Mouse (Mus musculus) hindbrain, embryonic 16.5 days (tissue): ENCODE measurements at regions not wholly inside any gene's neighbourhood (a gene's known extent, or its start where the extent isn't known, plus 50 kb on each side); places are given as distances from the start of the nearest gene placed in this dataset.

Source experiments
- ATAC-seq: fragments of 200-750 bp; cut with Nextera tagmentation; 2 replicates; pipeline ENCODE4 v1.8.0; 2017; ENCODE audit warnings: moderate TSS enrichment, moderate library complexity
- H3K27ac ChIP-seq: fragments of 300-500 bp; sonication (generic); 2 replicates; pipeline ENCODE4 v1.5.1; 2014; ENCODE audit warnings: low read depth, mild to moderate bottlenecking, control low read depth, low read length, moderate library complexity
- H3K27me3 ChIP-seq: fragments of 300-500 bp; sonication (generic); replicated peaks from 2 replicates; pipeline ENCODE4 v1.6.1; 2014; ENCODE audit warnings: low read length; ENCODE audit not compliant: control insufficient read depth, insufficient read depth
- H3K36me3 ChIP-seq: fragments of 300-500 bp; sonication (generic); 2 replicates; pipeline ENCODE4 v1.6.1; 2014; ENCODE audit warnings: mild to moderate bottlenecking, low read length, moderate library complexity, mixed read lengths; ENCODE audit not compliant: control insufficient read depth, insufficient read depth
- H3K4me1 ChIP-seq: fragments of 300-500 bp; sonication (generic); 2 replicates; pipeline ENCODE4 v1.6.1; 2014; ENCODE audit warnings: low read depth, low read length; ENCODE audit not compliant: control insufficient read depth, insufficient read depth
- H3K4me2 ChIP-seq: fragments of 300-500 bp; sonication (generic); 2 replicates; pipeline ENCODE4 v1.6.1; 2014; ENCODE audit warnings: mild to moderate bottlenecking, low read length, control low read depth, moderate library complexity
- H3K4me3 ChIP-seq: fragments of 300-500 bp; sonication (generic); 2 replicates; pipeline ENCODE4 v1.5.1; 2014; ENCODE audit warnings: mild to moderate bottlenecking, low read length, control low read depth, moderate library complexity
- H3K9ac ChIP-seq: fragments of 300-500 bp; sonication (generic); 2 replicates; pipeline ENCODE4 v1.6.1; 2014; ENCODE audit warnings: low read depth, mild to moderate bottlenecking, control low read depth, low read length, moderate library complexity
- H3K9me3 ChIP-seq: fragments of 300-500 bp; sonication (generic); 2 replicates; pipeline ENCODE4 v1.6.1; 2014; ENCODE audit warnings: mild to moderate bottlenecking, low read length, moderate library complexity; ENCODE audit not compliant: control insufficient read depth
- WGBS: fragments of 180-500 bp; shearing (Covaris S2); extraction: QIAGEN DNeasy Blood & Tissue Kit; methylation state at CpG from one replicate; pipeline ENCODE4 v1.1.7; 2014; 5-methylcytosine and 5-hydroxymethylcytosine counted together

GRCm38 (mm10) chr2:57772315-57772714, 225.4 kb upstream of the Galnt5 start:
- Histone ChIP-seq H3K4me1 (no peaks in the 10 kb centered on the region), H3K27ac (no peak overlapping the region), H3K36me3 (no peaks in the 10 kb centered on the region), H3K4me2 (no peak overlapping the region), H3K4me3 (no peak overlapping the region), H3K9ac (no peak overlapping the region), H3K9me3 (no peaks in the 10 kb centered on the region), H3K27me3 (no peaks in the 10 kb centered on the region)
- no peak for ATAC-seq
- 83% methylated on average over 2 of the region's 2 CpGs for WGBS

- ATAC-seq = no peak
Observed at GRCm38 (mm10) chr2:57776154-57776553, 221.5 kb upstream of the Galnt5 start.

GRCm38 (mm10) chr2:57780836-57781235, 216.8 kb upstream of the Galnt5 start:
- H3K27ac ChIP-seq = no peak overlapping the region
- H3K9me3 ChIP-seq = no peaks in the 10 kb centered on the region
- no peaks in the 10 kb centered on the region for H3K36me3 ChIP-seq
- no peak overlapping the region for H3K4me2 ChIP-seq
- H3K4me1 ChIP-seq = no peaks in the 10 kb centered on the region
- no peaks in the 10 kb centered on the region for H3K27me3 ChIP-seq
- H3K4me3 ChIP-seq = no peak overlapping the region
- no peak overlapping the region for H3K9ac ChIP-seq
- ATAC-seq = no peak
- WGBS = 89% methylated on average over 1 of the region's 1 CpGs

More at GRCm38 (mm10) chr2:57776154-57776553, 221.5 kb upstream of the Galnt5 start:
- no peaks in the 10 kb centered on the region for H3K27me3 ChIP-seq
- no peak overlapping the region for H3K27ac ChIP-seq
- H3K4me3 ChIP-seq = no peak overlapping the region
- WGBS = 59% methylated on average over 5 of the region's 5 CpGs
- H3K36me3 ChIP-seq = no peaks in the 10 kb centered on the region
- no peaks in the 10 kb centered on the region for H3K4me1 ChIP-seq
- H3K9me3 ChIP-seq = no peaks in the 10 kb centered on the region
- H3K9ac ChIP-seq = no peak overlapping the region
- H3K4me2 ChIP-seq = no peak overlapping the region

GRCm38 (mm10) chr2:57793519-57794296, 204.0 kb upstream of the Galnt5 start:
- H3K36me3 ChIP-seq = no peaks in the 10 kb centered on the region
- WGBS = 54% methylated on average over 8 of the region's 8 CpGs
- no peak overlapping the region for H3K27ac ChIP-seq
- ATAC-seq = no peak; the same call in 1 of the 2 replicates
- H3K4me3 ChIP-seq = no peak overlapping the region
- no peaks in the 10 kb centered on the region for H3K27me3 ChIP-seq
- peaks cover 4% of the 10 kb centered on the region; the same call in 1 of the 2 replicates for H3K9me3 ChIP-seq
- no peak overlapping the region for H3K4me2 ChIP-seq
- no peak overlapping the region for H3K9ac ChIP-seq
- H3K4me1 ChIP-seq = no peaks in the 10 kb centered on the region

- H3K9me3 ChIP-seq = peaks cover 4% of the 10 kb centered on the region; the same call in 1 of the 2 replicates
- no peak overlapping the region for H3K4me2 ChIP-seq
- H3K27me3 ChIP-seq = no peaks in the 10 kb centered on the region
- no peaks in the 10 kb centered on the region for H3K4me1 ChIP-seq
- WGBS = 77% methylated on average over 2 of the region's 2 CpGs
- no peak for ATAC-seq
- H3K9ac ChIP-seq = no peak overlapping the region
- H3K36me3 ChIP-seq = no peaks in the 10 kb centered on the region
- H3K27ac ChIP-seq = no peak overlapping the region
- H3K4me3 ChIP-seq = no peak overlapping the region
Observed at GRCm38 (mm10) chr2:57799279-57799678, 198.4 kb upstream of the Galnt5 start.

- Histone ChIP-seq H3K36me3 (no peaks in the 10 kb centered on the region), H3K4me3 (no peak overlapping the region), H3K4me2 (no peak overlapping the region), H3K4me1 (no peaks in the 10 kb centered on the region), H3K9ac (no peak overlapping the region), H3K27ac (no peak overlapping the region), H3K27me3 (no peaks in the 10 kb centered on the region), H3K9me3 (no peaks in the 10 kb centered on the region)
- ATAC-seq = no peak
- WGBS = 64% methylated on average over 1 of the region's 1 CpGs
Observed at GRCm38 (mm10) chr2:57807911-57808310, 189.8 kb upstream of the Galnt5 start.

- no peak overlapping the region for H3K27ac ChIP-seq
- no peaks in the 10 kb centered on the region for H3K4me1 ChIP-seq
- no peak for ATAC-seq
- H3K36me3 ChIP-seq = no peaks in the 10 kb centered on the region
- H3K9me3 ChIP-seq = no peaks in the 10 kb centered on the region
- H3K4me2 ChIP-seq = no peak overlapping the region
- 63% methylated on average over 1 of the region's 1 CpGs for WGBS
- no peak overlapping the region for H3K9ac ChIP-seq
- no peak overlapping the region for H3K4me3 ChIP-seq
- no peaks in the 10 kb centered on the region for H3K27me3 ChIP-seq
Observed at GRCm38 (mm10) chr2:57812996-57813395, 184.7 kb upstream of the Galnt5 start.

- 54% methylated on average over 2 of the region's 2 CpGs for WGBS
- Histone ChIP-seq H3K4me1 (no peaks in the 10 kb centered on the region), H3K9me3 (no peaks in the 10 kb centered on the region), H3K9ac (no peak overlapping the region), H3K27ac (no peak overlapping the region), H3K4me3 (no peak overlapping the region), H3K4me2 (no peak overlapping the region), H3K36me3 (no peaks in the 10 kb centered on the region), H3K27me3 (no peaks in the 10 kb centered on the region)
- ATAC-seq = no peak
Observed at GRCm38 (mm10) chr2:57820343-57820742, 177.3 kb upstream of the Galnt5 start.

- Histone ChIP-seq H3K27me3 (no peaks in the 10 kb centered on the region), H3K9ac (no peak overlapping the region), H3K36me3 (no peaks in the 10 kb centered on the region), H3K4me2 (no peak overlapping the region), H3K9me3 (no peaks in the 10 kb centered on the region), H3K4me1 (no peaks in the 10 kb centered on the region), H3K4me3 (no peak overlapping the region), H3K27ac (no peak overlapping the region)
- no peak for ATAC-seq
- WGBS = 32% methylated on average over 1 of the region's 1 CpGs
Observed at GRCm38 (mm10) chr2:57820923-57821322, 176.8 kb upstream of the Galnt5 start.
